Mouse (Mus musculus): Measurements from ENCODE around the gene Gm10436.
"Not testable (repeated sequence)": the region's sequence is repeated elsewhere in the genome, so short reads cannot be mapped to it uniquely, and the experiment has no call there.

DNA sequence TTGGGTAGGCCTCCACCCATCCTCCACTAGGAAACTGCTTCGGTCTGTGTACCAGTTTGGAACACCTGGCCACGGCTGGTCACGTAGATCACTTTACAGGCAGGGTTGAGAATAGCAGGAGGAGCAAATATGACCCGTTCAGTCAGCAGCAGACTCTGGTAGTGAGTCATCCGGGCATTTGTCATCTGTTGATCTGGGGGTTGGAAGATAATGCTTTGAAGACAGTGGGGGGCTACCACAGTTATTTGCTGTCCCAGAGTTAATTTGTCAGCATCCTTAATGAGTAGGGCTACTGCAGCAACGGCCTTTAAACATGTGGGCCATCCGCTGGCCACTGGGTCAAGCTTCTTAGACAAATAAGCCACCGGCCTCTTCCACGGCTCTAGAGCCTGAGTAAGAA lies 29.6 kb upstream of the Gm10436 start:
- TF ChIP-seq CHD2 (IDR thresholded peaks at IDR 0.05; ENCODE audit: low read depth, low read length); ZC3H11A (IDR thresholded peaks at IDR 0.05; ENCODE audit: borderline replicate concordance, low read depth, low read length): not testable (repeated sequence)
